Mouse (Mus musculus) hindbrain, embryonic 10.5 days (tissue): ENCODE data around the gene Grin3b. TPM values are rescaled to one million over a fixed set of nuclear protein-coding genes. Genes with fewer than 3 reads are reported as not detected.

Experiments
- DNase-seq: peaks from one replicate; pipeline ENCODE4 v3.0.0-alpha.2; 2017; ENCODE audit warnings: low spot score
- H3K27ac ChIP-seq: fragments of 300-500 bp; sonication (generic); 2 replicates; pipeline ENCODE4 v1.5.1; 2016; ENCODE audit warnings: mild to moderate bottlenecking, moderate library complexity
- H3K27me3 ChIP-seq: fragments of 300-500 bp; sonication (generic); 2 replicates; pipeline ENCODE4 v1.6.1; 2016; ENCODE audit warnings: mild to moderate bottlenecking; ENCODE audit not compliant: poor library complexity, insufficient read depth, severe bottlenecking
- H3K36me3 ChIP-seq: fragments of 300-500 bp; sonication (generic); 2 replicates; pipeline ENCODE4 v1.6.1; 2016; ENCODE audit warnings: mild to moderate bottlenecking, moderate library complexity
- H3K4me1 ChIP-seq: fragments of 300-500 bp; sonication (generic); replicated peaks from 2 replicates; pipeline ENCODE4 v1.6.1; 2016; ENCODE audit warnings: mild to moderate bottlenecking
- H3K4me3 ChIP-seq: fragments of 300-500 bp; sonication (generic); 2 replicates; pipeline ENCODE4 v1.5.1; 2016; ENCODE audit warnings: mild to moderate bottlenecking, moderate library complexity
- H3K9me3 ChIP-seq: fragments of 300-500 bp; sonication (generic); 2 replicates; pipeline ENCODE4 v1.6.1; 2016; ENCODE audit warnings: mild to moderate bottlenecking, moderate library complexity
- WGBS: fragments of 180-500 bp; shearing (Covaris S2); methylation state at CpG from one replicate; pipeline ENCODE4 v1.1.7; 2016; 5-methylcytosine and 5-hydroxymethylcytosine counted together
- polyA plus RNA-seq: library from polyadenylated mRNA; unstranded; fragments of >200 nt; fragmentation: Nextera tagmentation; extraction: Ambion mirVana; gene quantifications from 2 replicates; pipeline ENCODE4 v1.2.1, GENCODE M21; 2016

Grin3b gene
- polyA plus RNA-seq, 1 experiment from 2014 or later = 0.35 TPM

DNA sequence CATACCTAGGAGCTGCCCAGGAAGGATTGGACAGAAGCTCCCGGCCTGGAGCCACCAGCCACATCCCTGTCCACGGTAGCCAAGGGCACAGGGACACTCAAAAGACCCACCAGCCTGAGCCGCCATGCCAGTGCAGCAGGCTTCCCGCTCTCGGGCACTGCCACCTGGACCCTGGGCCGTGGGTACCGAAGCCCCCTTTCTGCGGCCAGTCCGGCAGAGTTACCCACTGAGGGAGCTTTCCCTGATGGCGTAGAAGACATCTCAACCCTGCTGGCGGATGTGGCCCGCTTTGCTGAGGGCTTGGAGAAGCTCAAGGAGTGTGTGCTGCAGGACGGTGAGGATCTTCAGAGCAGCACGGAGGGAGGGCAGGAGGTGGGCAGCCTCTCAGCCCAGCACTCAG, 47.3 kb downstream of the Grin3b start:
- Histone ChIP-seq H3K27ac (peak overlapping the region; percentile 35; the same call in 1 of the 2 replicates), H3K9me3 (no peaks in the 10 kb centered on the region), H3K36me3 (peaks cover 8% of the 10 kb centered on the region; the same call in 1 of the 2 replicates), H3K4me1 (peaks cover 32% of the 10 kb centered on the region), H3K4me3 (no peak overlapping the region), H3K27me3 (peaks cover 81% of the 10 kb centered on the region)
- WGBS = 76% methylated on average over 14 of the region's 14 CpGs
- DNase-seq = no peak

DNA sequence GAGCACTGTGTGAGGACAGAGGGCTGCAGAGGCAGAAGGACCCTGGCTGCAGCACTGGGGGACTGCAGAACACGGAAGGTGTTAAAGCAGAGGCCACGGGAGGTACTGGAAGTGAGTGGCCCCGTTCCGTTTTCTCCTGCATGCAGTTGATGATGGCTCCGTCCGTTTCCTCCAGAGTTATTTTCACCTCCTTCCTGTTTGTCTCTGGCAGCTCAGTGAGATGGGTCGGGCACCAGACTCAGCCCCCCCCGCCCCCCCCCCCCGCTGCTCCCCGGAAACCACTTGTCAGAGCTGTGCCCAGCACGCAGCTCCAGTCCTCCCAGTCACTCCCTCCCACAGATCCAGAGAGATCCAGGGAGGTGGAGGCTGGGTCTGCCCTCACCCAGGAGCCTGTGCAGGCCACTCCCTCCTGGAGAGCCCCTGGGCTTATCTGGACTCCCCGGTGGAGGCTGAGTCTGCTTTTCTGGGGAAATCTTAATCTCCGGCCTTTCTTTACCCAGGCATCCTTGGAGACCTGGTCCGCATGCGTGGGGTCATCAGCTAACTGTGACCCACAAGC, 48.3 kb downstream of the Grin3b start:
- Histone ChIP-seq H3K27ac (peak overlapping the region; percentile 86), H3K4me1 (peaks cover 32% of the 10 kb centered on the region), H3K9me3 (no peaks in the 10 kb centered on the region), H3K36me3 (peaks cover 11% of the 10 kb centered on the region; the same call in 1 of the 2 replicates), H3K27me3 (peaks cover 71% of the 10 kb centered on the region), H3K4me3 (peak overlapping the region; percentile 49)
- WGBS = 5% methylated on average over 15 of the region's 15 CpGs
- DNase-seq = peak; percentile 15

DNA sequence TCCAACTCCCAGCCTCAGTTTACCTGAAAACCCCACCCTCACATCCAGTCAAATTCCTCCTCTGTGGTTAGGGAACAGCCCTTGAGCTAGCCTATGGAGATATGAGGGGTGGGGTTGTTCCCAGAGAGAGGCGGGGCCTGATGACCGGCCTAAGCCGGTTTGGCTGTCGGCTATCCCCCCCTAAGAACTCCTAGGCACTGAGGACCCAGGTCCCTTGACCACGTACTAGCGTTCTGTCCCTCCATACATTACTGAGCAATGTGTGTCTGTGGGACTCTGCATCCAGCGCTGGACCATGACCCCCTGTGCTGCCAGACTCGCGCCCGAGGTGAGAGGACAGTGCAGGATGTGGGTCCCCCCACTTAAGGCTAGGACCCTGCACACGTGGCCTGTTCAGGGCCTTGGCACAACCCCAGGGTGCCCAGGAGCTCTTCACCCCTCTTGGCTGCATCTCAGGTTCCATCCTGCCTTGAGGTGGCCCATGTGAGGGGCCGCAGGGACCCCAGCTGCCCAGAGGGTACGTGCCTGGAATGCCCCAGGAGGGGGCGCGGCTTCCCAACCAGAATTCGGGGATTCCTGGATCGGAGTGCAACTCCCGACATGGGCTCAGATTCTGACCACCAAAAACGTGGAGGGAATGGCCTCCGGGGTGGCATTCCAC, 49.1 kb downstream of the Grin3b start:
- H3K27ac ChIP-seq = peak overlapping the region; percentile 86
- H3K4me3 ChIP-seq = peak overlapping the region; percentile 49
- 5% methylated on average over 20 of the region's 20 CpGs for WGBS
- peak; percentile 58 for DNase-seq
- H3K27me3 ChIP-seq = peaks cover 63% of the 10 kb centered on the region
- H3K36me3 ChIP-seq = peaks cover 11% of the 10 kb centered on the region; the same call in 1 of the 2 replicates
- H3K9me3 ChIP-seq = no peaks in the 10 kb centered on the region
- H3K4me1 ChIP-seq = peaks cover 36% of the 10 kb centered on the region

DNA sequence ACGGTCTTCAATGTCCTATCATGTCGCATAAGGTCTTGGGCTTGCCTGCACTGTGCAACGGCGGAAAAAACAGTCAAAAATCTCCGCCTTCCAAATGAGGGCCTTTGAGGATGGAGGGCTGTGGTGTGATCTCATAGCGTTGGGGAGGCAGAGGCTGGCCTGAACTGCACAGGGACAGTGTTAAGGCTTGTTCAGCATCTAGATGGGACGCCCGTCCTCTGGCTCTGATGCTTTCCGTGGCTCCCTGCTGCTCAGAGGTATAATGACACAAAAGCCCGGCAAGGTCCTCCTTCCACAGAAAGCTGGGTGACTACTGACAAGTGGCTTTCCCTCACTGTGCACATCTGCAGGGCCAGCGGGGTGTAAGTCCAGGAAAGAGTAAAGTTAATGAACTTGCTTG, 49.7 kb downstream of the Grin3b start:
- Histone ChIP-seq H3K36me3 (peaks cover 11% of the 10 kb centered on the region; the same call in 1 of the 2 replicates), H3K27me3 (peaks cover 57% of the 10 kb centered on the region), H3K4me1 (peaks cover 40% of the 10 kb centered on the region), H3K4me3 (peak overlapping the region; percentile 49), H3K9me3 (no peaks in the 10 kb centered on the region), H3K27ac (peak overlapping the region; percentile 86)
- peak; percentile 20 for DNase-seq
- WGBS = 21% methylated on average over 11 of the region's 11 CpGs

- H3K27ac ChIP-seq = no peak overlapping the region
Measured at GRCm38 (mm10) chr10:80020603-80021319, 50.2 kb downstream of the Grin3b start.

DNA sequence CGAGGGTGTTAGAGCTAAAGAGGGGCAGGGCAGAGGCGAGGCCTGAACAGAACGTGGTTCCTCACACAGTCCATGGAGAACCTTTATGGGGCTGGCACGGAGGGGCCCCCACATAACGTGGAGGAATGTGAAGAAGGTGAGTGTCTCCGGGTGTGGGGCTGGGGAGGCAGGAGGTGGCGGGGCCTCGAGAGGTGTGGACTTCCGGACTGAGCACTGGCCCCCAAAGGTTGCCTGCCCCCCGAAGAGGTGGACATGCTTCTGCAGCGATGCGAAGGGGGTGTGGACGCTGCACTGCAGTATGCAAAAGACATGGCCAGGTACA, 50.8 kb downstream of the Grin3b start:
- 94% methylated on average over 13 of the region's 13 CpGs for WGBS
- H3K27me3 ChIP-seq = peaks cover 46% of the 10 kb centered on the region
- DNase-seq = no peak

More at GRCm38 (mm10) chr10:80020603-80021319, 50.2 kb downstream of the Grin3b start:
- Histone ChIP-seq H3K4me1 (peaks cover 43% of the 10 kb centered on the region), H3K27me3 (peaks cover 51% of the 10 kb centered on the region), H3K9me3 (no peaks in the 10 kb centered on the region), H3K36me3 (peaks cover 11% of the 10 kb centered on the region; the same call in 1 of the 2 replicates), H3K4me3 (peak overlapping the region; percentile 49)
- WGBS = 87% methylated on average over 18 of the region's 18 CpGs
- no peak for DNase-seq

GRCm38 (mm10) chr10:80022164-80022563, 51.6 kb downstream of the Grin3b start:
- H3K4me3 ChIP-seq = no peak overlapping the region
- no peak for DNase-seq
- 92% methylated on average over 12 of the region's 12 CpGs for WGBS

More for the DNA sequence above, 50.8 kb downstream of the Grin3b start:
- no peak overlapping the region for H3K27ac ChIP-seq
- peaks cover 49% of the 10 kb centered on the region for H3K4me1 ChIP-seq
- H3K9me3 ChIP-seq = no peaks in the 10 kb centered on the region
- H3K4me3 ChIP-seq = 0 out of 2 replicates have a peak overlapping the region, but pooled peaks have one; percentile 10
- peaks cover 11% of the 10 kb centered on the region; the same call in 1 of the 2 replicates for H3K36me3 ChIP-seq

GRCm38 (mm10) chr10:80022806-80023205, 52.3 kb downstream of the Grin3b start:
- Histone ChIP-seq H3K4me3 (no peak overlapping the region), H3K27ac (no peak overlapping the region), H3K4me1 (peaks cover 47% of the 10 kb centered on the region), H3K36me3 (peaks cover 11% of the 10 kb centered on the region; the same call in 1 of the 2 replicates), H3K27me3 (peaks cover 31% of the 10 kb centered on the region), H3K9me3 (no peaks in the 10 kb centered on the region)
- DNase-seq = no peak
- WGBS = 95% methylated on average over 8 of the region's 8 CpGs

More at GRCm38 (mm10) chr10:80022164-80022563, 51.6 kb downstream of the Grin3b start:
- Histone ChIP-seq H3K4me1 (peaks cover 49% of the 10 kb centered on the region), H3K9me3 (no peaks in the 10 kb centered on the region), H3K27ac (no peak overlapping the region), H3K36me3 (peaks cover 11% of the 10 kb centered on the region; the same call in 1 of the 2 replicates), H3K27me3 (peaks cover 37% of the 10 kb centered on the region)

- H3K9me3 ChIP-seq = no peaks in the 10 kb centered on the region
- H3K4me3 ChIP-seq = no peak overlapping the region
- no peak overlapping the region for H3K27ac ChIP-seq
- peaks cover 11% of the 10 kb centered on the region; the same call in 1 of the 2 replicates for H3K36me3 ChIP-seq
- WGBS = 89% methylated on average over 5 of the region's 5 CpGs
- peaks cover 48% of the 10 kb centered on the region for H3K4me1 ChIP-seq
- H3K27me3 ChIP-seq = peaks cover 25% of the 10 kb centered on the region
- DNase-seq = no peak
Measured at GRCm38 (mm10) chr10:80023758-80024157, 53.2 kb downstream of the Grin3b start.

DNA sequence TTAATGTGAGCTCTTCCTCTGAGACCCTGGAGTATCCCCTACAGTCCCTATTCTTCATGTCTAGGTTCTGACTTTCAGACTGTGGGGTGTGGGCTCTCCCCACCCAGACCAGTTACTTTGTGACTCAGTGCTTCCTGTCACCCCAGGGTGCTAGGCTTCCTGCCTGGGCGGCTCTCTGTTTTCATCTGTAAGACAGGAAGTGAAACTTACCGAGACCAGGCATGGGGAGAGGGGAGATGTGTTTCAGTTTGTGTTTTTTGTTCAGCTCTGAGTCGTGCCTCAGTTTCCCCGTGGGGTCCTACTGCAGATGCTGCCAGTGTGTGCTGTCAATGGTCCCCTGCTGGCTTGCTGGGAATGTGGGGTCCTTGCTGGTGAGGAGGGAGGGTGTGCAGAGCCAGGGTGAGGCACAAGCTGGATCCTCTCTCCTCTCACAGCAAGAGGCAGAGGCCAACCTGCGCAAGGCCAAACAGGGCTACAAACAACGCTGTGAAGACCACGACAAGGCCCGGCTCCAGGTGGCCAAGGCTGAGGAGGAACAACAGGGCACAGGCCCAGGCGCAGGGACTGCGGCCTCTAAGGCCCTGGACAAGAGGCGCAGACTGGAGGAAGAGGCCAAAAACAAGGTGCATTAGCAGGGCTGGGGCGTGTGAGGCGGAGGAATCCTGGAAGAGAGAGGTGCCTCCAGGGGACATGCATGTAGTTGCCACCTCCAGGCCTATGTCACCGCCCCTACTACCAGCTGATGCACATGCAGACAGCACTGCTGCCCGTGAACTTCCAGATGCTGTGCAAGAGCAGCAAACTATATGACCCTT, 53.9 kb downstream of the Grin3b start:
- H3K27me3 ChIP-seq = peaks cover 18% of the 10 kb centered on the region
- H3K4me1 ChIP-seq = peaks cover 41% of the 10 kb centered on the region
- peaks cover 11% of the 10 kb centered on the region; the same call in 1 of the 2 replicates for H3K36me3 ChIP-seq
- H3K9me3 ChIP-seq = no peaks in the 10 kb centered on the region
- 79% methylated on average over 15 of the region's 15 CpGs for WGBS
- peak overlapping the region; percentile 14; the same call in 1 of the 2 replicates for H3K4me3 ChIP-seq
- DNase-seq = no peak
- H3K27ac ChIP-seq = peak overlapping the region; percentile 13; the same call in 1 of the 2 replicates

- DNase-seq = no peak
- H3K4me3 ChIP-seq = no peak overlapping the region
- no peaks in the 10 kb centered on the region for H3K9me3 ChIP-seq
- H3K36me3 ChIP-seq = peaks cover 11% of the 10 kb centered on the region; the same call in 1 of the 2 replicates
- WGBS = 65% methylated on average over 4 of the region's 4 CpGs
- H3K27me3 ChIP-seq = peaks cover 12% of the 10 kb centered on the region
- peaks cover 35% of the 10 kb centered on the region for H3K4me1 ChIP-seq
- no peak overlapping the region for H3K27ac ChIP-seq
Measured at GRCm38 (mm10) chr10:80025044-80025347, 54.5 kb downstream of the Grin3b start.

GRCm38 (mm10) chr10:80025463-80025862, 54.9 kb downstream of the Grin3b start:
- Histone ChIP-seq H3K4me1 (peaks cover 35% of the 10 kb centered on the region), H3K9me3 (no peaks in the 10 kb centered on the region), H3K36me3 (peaks cover 11% of the 10 kb centered on the region; the same call in 1 of the 2 replicates), H3K27ac (no peak overlapping the region), H3K4me3 (no peak overlapping the region), H3K27me3 (peaks cover 7% of the 10 kb centered on the region)
- DNase-seq = no peak
- WGBS = 75% methylated on average over 10 of the region's 10 CpGs
